Mouse (Mus musculus) C2C12 (cell line): ENCODE measurements around the gene Baz2b. TPM values are rescaled to one million over a fixed set of nuclear protein-coding genes. Genes with fewer than 3 reads are reported as not detected.
"Not testable (repeated sequence)": the region's sequence is repeated elsewhere in the genome, so short reads cannot be mapped to it uniquely, and the experiment has no call there.

Source experiments
- H3K27me3 ChIP-seq: one replicate; pipeline ENCODE4 v1.6.1; 2011; ENCODE audit not compliant: control insufficient read depth, insufficient read depth, insufficient read length
- H3K36me3 ChIP-seq: one replicate; pipeline ENCODE4 v1.6.1; 2011; ENCODE audit not compliant: control insufficient read depth, insufficient read depth
- H3K4me3 ChIP-seq: one replicate; pipeline ENCODE4 v1.5.1; 2011; ENCODE audit warnings: mild to moderate bottlenecking, control low read depth; ENCODE audit not compliant: poor library complexity, insufficient read depth, severe bottlenecking
- H3K79me2 ChIP-seq: one replicate; pipeline ENCODE4 v1.6.1; 2011; ENCODE audit not compliant: control insufficient read depth, insufficient read depth
- H3K79me3 ChIP-seq: one replicate; pipeline ENCODE4 v1.6.1; 2011; ENCODE audit warnings: low read depth, control low read depth
- H3ac ChIP-seq: one replicate; pipeline ENCODE3; 2011; ENCODE audit warnings: low read depth; ENCODE audit not compliant: control insufficient read depth, insufficient read length
- CEBPB ChIP-seq: IDR thresholded peaks from one replicate; pipeline ENCODE4 v1.6.1; 2011; ENCODE audit warnings: low read depth, mild to moderate bottlenecking, control low read depth, moderate library complexity
- CTCF ChIP-seq: IDR thresholded peaks from one replicate; pipeline ENCODE4 v1.5.1; 2011; ENCODE audit not compliant: control insufficient read depth, insufficient read depth, insufficient read length
- FOSL1 ChIP-seq: IDR thresholded peaks from one replicate; pipeline ENCODE4 v1.8.0; 2011; ENCODE audit warnings: mild to moderate bottlenecking, low read length; ENCODE audit not compliant: poor library complexity, insufficient read depth, severe bottlenecking
- MAX ChIP-seq: IDR thresholded peaks from one replicate; pipeline ENCODE4 v1.6.1; 2011; ENCODE audit warnings: mild to moderate bottlenecking, control low read depth
- MYOD1 ChIP-seq: IDR thresholded peaks from one replicate; pipeline ENCODE4 v1.6.1; 2011; ENCODE audit warnings: low read depth; ENCODE audit not compliant: control insufficient read depth, insufficient read length
- MYOG ChIP-seq: IDR thresholded peaks from one replicate; pipeline ENCODE4 v1.6.1; 2011; ENCODE audit not compliant: control insufficient read depth, insufficient read length; ENCODE audit errors: extremely low read depth
- USF1 ChIP-seq: IDR thresholded peaks from one replicate; pipeline ENCODE4 v1.6.1; 2011; ENCODE audit warnings: low read depth, mild to moderate bottlenecking, control low read depth, moderate library complexity
- polyA plus RNA-seq: library from polyadenylated mRNA; unstranded; fragments of >200 nt; fragmentation: generic; extraction: Trizol; gene quantifications from one replicate; pipeline ENCODE4 v1.2.1, GENCODE M21; 2012; ENCODE audit warnings: missing spikeins

Gene Baz2b
- polyA plus RNA-seq, 1 experiment: 9.4 TPM

DNA sequence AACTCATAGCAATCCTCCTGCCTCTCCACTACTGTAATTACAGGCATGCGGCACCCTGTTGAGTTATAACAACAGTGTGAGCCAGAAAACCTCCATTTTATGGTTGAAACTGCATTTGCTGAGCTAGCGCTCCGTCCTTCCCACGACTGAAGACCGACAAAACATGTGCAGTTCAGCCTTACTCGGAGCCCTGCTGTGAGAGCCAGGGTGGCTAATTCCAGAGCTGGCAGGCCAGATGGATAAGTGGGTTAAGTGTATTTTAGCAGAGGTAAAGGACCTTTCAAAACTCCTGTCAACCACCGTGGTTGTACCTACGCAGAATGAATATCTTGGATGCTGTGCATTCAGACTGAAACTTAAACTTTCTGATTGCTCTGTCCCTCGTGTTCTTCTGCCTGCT lies 355.3 kb downstream of the Baz2b start:
- Histone ChIP-seq H3K4me3 (no peak overlapping the region), H3ac (no peak overlapping the region), H3K27me3 (no peaks in the 10 kb centered on the region), H3K36me3 (peaks cover 7% of the 10 kb centered on the region), H3K79me2 (no peaks in the 10 kb centered on the region), H3K79me3 (no peaks in the 10 kb centered on the region)
- TF ChIP-seq MYOD1 (no peak), CEBPB (no peak), MAX (no peak), USF1 (no peak), MYOG (no peak), FOSL1 (no peak), CTCF (no peak)

- Histone ChIP-seq H3K79me3 (no peaks in the 10 kb centered on the region), H3ac (no peak overlapping the region), H3K79me2 (no peaks in the 10 kb centered on the region), H3K4me3 (no peak overlapping the region), H3K36me3 (peaks cover 7% of the 10 kb centered on the region), H3K27me3 (no peaks in the 10 kb centered on the region)
- TF ChIP-seq CTCF (no peak), MAX (no peak), USF1 (no peak), MYOD1 (no peak), MYOG (no peak), FOSL1 (no peak), CEBPB (no peak)
Measured at GRCm38 (mm10) chr2:59853543-59853942, 356.1 kb downstream of the Baz2b start.

- H3ac ChIP-seq: no peak overlapping the region
- no peaks in the 10 kb centered on the region for H3K27me3 ChIP-seq
- TF ChIP-seq MYOG: no peak
- TF ChIP-seq MYOD1: no peak
- TF ChIP-seq USF1: no peak
- no peak for TF ChIP-seq CTCF
- peaks cover 7% of the 10 kb centered on the region for H3K36me3 ChIP-seq
- H3K79me3 ChIP-seq: no peaks in the 10 kb centered on the region
- H3K4me3 ChIP-seq: no peak overlapping the region
- no peaks in the 10 kb centered on the region for H3K79me2 ChIP-seq
Measured at GRCm38 (mm10) chr2:59852916-59853315, 356.7 kb downstream of the Baz2b start.

GRCm38 (mm10) chr2:59851885-59852284 lies 357.8 kb downstream of the Baz2b start:
- H3K36me3 ChIP-seq, H3K79me3 ChIP-seq, H3K79me2 ChIP-seq, H3K27me3 ChIP-seq, H3ac ChIP-seq, H3K4me3 ChIP-seq: not testable (repeated sequence)

Other genes with a start within 250 kb of the Baz2b start
- 6.0 TPM for gene March7, start within 50 bp of the Baz2b start, polyA plus RNA-seq
- gene Cd302, start 74.6 kb upstream of the Baz2b start, polyA plus RNA-seq: 0.83 TPM
- gene Ly75, start 173.5 kb upstream of the Baz2b start, polyA plus RNA-seq: 8.7 TPM